Mouse (Mus musculus) ovary, postnatal 14 days (tissue): Measurements from ENCODE around the gene Gm17509.

Source experiments
- DNase-seq: peaks from one replicate; pipeline ENCODE4 v3.0.0; 2022; ENCODE audit warnings: low spot score

Gene Gm17509

GRCm38 (mm10) chr13:117220501-117221321 is at the start of gene Gm17509:
Gene Gm17509 (minus strand): TSS chr13:117221075.
- peak; percentile 29 for DNase-seq

GRCm38 (mm10) chr13:117267963-117268362 is 47.1 kb upstream of the Gm17509 start:
- DNase-seq, result no peak

- no peak for DNase-seq
Observed at GRCm38 (mm10) chr13:117266156-117266555, 45.3 kb upstream of the Gm17509 start.

- no peak for DNase-seq
Observed at GRCm38 (mm10) chr13:117260704-117261103, 39.8 kb upstream of the Gm17509 start.

GRCm38 (mm10) chr13:117242621-117243020 is 21.7 kb upstream of the Gm17509 start:
- DNase-seq, result no peak

GRCm38 (mm10) chr13:117242063-117242462 is 21.2 kb upstream of the Gm17509 start:
- no peak for DNase-seq

GRCm38 (mm10) chr13:117237111-117237510 is 16.2 kb upstream of the Gm17509 start:
- no peak for DNase-seq

GRCm38 (mm10) chr13:117235530-117236212 is 14.8 kb upstream of the Gm17509 start:
- no peak for DNase-seq

GRCm38 (mm10) chr13:117234486-117234885 is 13.6 kb upstream of the Gm17509 start:
- DNase-seq, result no peak

GRCm38 (mm10) chr13:117233808-117234207 is 12.9 kb upstream of the Gm17509 start:
- no peak for DNase-seq

- no peak for DNase-seq
Observed at GRCm38 (mm10) chr13:117230371-117231110, 9.7 kb upstream of the Gm17509 start.

- DNase-seq, result no peak
Observed at GRCm38 (mm10) chr13:117225561-117225960, 4.7 kb upstream of the Gm17509 start.

GRCm38 (mm10) chr13:117224901-117225300 is 4.0 kb upstream of the Gm17509 start:
- DNase-seq, result no peak

- no peak for DNase-seq
Observed at GRCm38 (mm10) chr13:117223125-117223524, 2.2 kb upstream of the Gm17509 start.

GRCm38 (mm10) chr13:117219871-117220500 is 889 bp downstream of the Gm17509 start:
- DNase-seq, result no peak

GRCm38 (mm10) chr13:117218092-117218491 is 2.8 kb downstream of the Gm17509 start:
- no peak for DNase-seq

GRCm38 (mm10) chr13:117217621-117218020 is 3.3 kb downstream of the Gm17509 start:
- DNase-seq, result no peak

GRCm38 (mm10) chr13:117216752-117217363 is 4.0 kb downstream of the Gm17509 start:
- DNase-seq, result no peak

- DNase-seq, result no peak
Observed at GRCm38 (mm10) chr13:117216126-117216525, 4.7 kb downstream of the Gm17509 start.

GRCm38 (mm10) chr13:117215481-117215880 is 5.4 kb downstream of the Gm17509 start:
- DNase-seq, result no peak

GRCm38 (mm10) chr13:117211386-117211875 is 9.4 kb downstream of the Gm17509 start:
- DNase-seq, result no peak
